Mouse (Mus musculus) G1E (cell line): ENCODE results near the gene 5031439G07Rik. TPM values are rescaled to one million over a fixed set of nuclear protein-coding genes. Genes with fewer than 3 reads are reported as not detected.

Experiments used
- ATAC-seq: 2 replicates; pipeline ENCODE4 v1.8.0; 2016; ENCODE audit warnings: mild to moderate bottlenecking; ENCODE audit not compliant: insufficient number of reproducible peaks, poor library complexity, low FRiP score, severe bottlenecking; ENCODE audit errors: extremely low read depth
- DNase-seq: peaks from one replicate; pipeline ENCODE4 v3.0.0; 2012; ENCODE audit warnings: low spot score
- H3K27me3 ChIP-seq: 2 replicates; pipeline ENCODE4 v1.6.1; 2012; ENCODE audit warnings: mild to moderate bottlenecking, low read length, inconsistent platforms; ENCODE audit not compliant: insufficient read depth
- H3K36me3 ChIP-seq: replicated peaks from 2 replicates; pipeline ENCODE3; 2012; ENCODE audit warnings: mild to moderate bottlenecking, inconsistent platforms
- H3K4me1 ChIP-seq: 2 replicates; pipeline ENCODE4 v1.6.1; 2012; ENCODE audit warnings: low read depth, low read length, inconsistent platforms, mixed read lengths; ENCODE audit not compliant: insufficient read depth
- H3K4me3 ChIP-seq: 2 replicates; pipeline ENCODE4 v1.5.1; 2012; ENCODE audit warnings: low read depth, mild to moderate bottlenecking, inconsistent platforms, low read length, moderate library complexity, mixed read lengths
- H3K9me3 ChIP-seq: replicated peaks from 2 replicates; pipeline ENCODE4 v1.6.1; 2012; ENCODE audit warnings: inconsistent platforms
- CTCF ChIP-seq: IDR thresholded peaks from 2 replicates; pipeline ENCODE4 v1.5.1; 2012; ENCODE audit warnings: low read depth, low read length, inconsistent platforms, mixed read lengths
- GATA1 ChIP-seq: IDR thresholded peaks from 2 replicates; pipeline ENCODE4 v1.6.1; 2012; ENCODE audit warnings: borderline replicate concordance, low read length, inconsistent platforms, mixed read lengths
- GATA2 ChIP-seq: IDR thresholded peaks from 2 replicates; pipeline ENCODE4 v1.6.1; 2012; ENCODE audit warnings: low read depth, low read length, inconsistent platforms, borderline replicate concordance
- POLR2AphosphoS5 ChIP-seq: IDR thresholded peaks from 2 replicates; pipeline ENCODE4 v1.6.1; 2012; ENCODE audit warnings: low read depth, low read length, inconsistent platforms; ENCODE audit not compliant: insufficient replicate concordance
- TAL1 ChIP-seq: conservative IDR thresholded peaks from 2 replicates; pipeline ENCODE4 v1.6.1; 2012; ENCODE audit warnings: low read depth, low read length, inconsistent platforms, mixed read lengths
- polyA plus RNA-seq: library from polyadenylated mRNA; stranded (reverse); fragments of >175 nt; gene quantifications from 2 replicates; pipeline ENCODE4 v1.2.3, GENCODE M21; 2012
- total RNA-seq, 2 experiments: library from RNA; stranded (forward) in 1 of 2; stranded (reverse) in 1 of 2; fragments of 200-1000 nt in 1 of 2; fragments of >200 nt in 1 of 2; fragmentation: Nextera tagmentation in 1 of 2; gene quantifications; 2 replicates each; pipeline ENCODE4 v1.2.3; 2014 to 2017

The 5031439G07Rik gene
- total and polyA plus RNA-seq, 3 experiments, result 8.8 to 41.8 (median 13.1) TPM

DNA sequence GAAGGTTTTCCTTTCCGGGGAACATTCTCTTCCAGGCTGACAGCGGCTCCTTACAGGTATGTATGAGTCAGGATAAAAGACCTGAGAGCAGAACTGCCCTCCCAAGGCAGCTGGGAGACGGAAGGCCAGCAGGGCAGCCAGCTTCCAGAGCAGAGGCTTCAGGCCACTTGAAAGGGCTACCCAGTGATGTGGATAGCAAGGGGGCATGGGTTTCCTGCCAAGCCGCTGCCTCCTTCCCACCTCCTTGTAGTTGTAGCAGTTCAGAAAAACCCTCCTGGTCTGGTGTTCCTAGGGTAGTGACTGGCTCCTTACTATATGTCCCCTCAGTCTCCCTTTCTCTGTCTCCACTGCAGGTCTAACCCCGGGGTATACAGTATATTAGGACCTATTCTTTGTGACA lies 44.0 kb downstream of the 5031439G07Rik start:
- H3K27me3 ChIP-seq, result no peaks in the 10 kb centered on the region
- peaks cover 2% of the 10 kb centered on the region; the same call in 1 of the 2 replicates for H3K4me1 ChIP-seq
- TF ChIP-seq CTCF (no peak), GATA1 (no peak), TAL1 (no peak), POLR2AphosphoS5 (no peak), GATA2 (no peak)
- no peak overlapping the region for H3K4me3 ChIP-seq
- H3K9me3 ChIP-seq, result no peaks in the 10 kb centered on the region
- ATAC-seq (no peak), DNase-seq (no peak)
- H3K36me3 ChIP-seq, result peaks cover 81% of the 10 kb centered on the region

GRCm38 (mm10) chr15:84942647-84943285 lies 45.6 kb downstream of the 5031439G07Rik start:
- peaks cover 81% of the 10 kb centered on the region for H3K36me3 ChIP-seq
- ATAC-seq, result no peak
- no peak for DNase-seq

DNA sequence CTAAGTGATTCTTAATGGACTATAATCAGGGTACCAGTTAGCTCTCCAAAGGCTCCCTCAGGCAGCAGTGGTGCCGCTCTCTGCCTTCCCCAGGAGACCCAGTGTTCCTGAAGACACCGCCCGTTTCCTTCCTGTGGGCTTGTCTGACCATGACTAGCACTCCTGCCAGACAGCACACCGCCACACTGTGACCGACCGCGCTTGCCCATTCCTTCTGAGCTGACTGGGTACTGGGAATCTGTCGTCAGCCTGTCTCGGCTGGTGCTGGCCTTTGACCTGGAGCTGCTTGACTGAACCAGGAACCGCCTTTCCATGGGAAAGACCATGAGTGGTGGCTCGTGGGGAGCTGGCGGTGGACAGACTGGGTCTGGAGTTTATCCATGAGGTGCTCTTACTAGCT lies 48.2 kb downstream of the 5031439G07Rik start:
- Histone ChIP-seq H3K9me3 (no peaks in the 10 kb centered on the region), H3K36me3 (peaks cover 90% of the 10 kb centered on the region), H3K4me3 (no peak overlapping the region), H3K4me1 (peaks cover 17% of the 10 kb centered on the region), H3K27me3 (no peaks in the 10 kb centered on the region)
- ATAC-seq (no peak), DNase-seq (no peak)
- TF ChIP-seq POLR2AphosphoS5 (no peak), GATA2 (no peak), CTCF (no peak), GATA1 (no peak), TAL1 (no peak)

More at GRCm38 (mm10) chr15:84942647-84943285, 45.6 kb downstream of the 5031439G07Rik start:
- no peak for TF ChIP-seq GATA2
- no peak for TF ChIP-seq TAL1
- no peak for TF ChIP-seq POLR2AphosphoS5
- no peak for TF ChIP-seq GATA1
- TF ChIP-seq CTCF, result no peak
- H3K27me3 ChIP-seq, result no peaks in the 10 kb centered on the region
- peaks cover 2% of the 10 kb centered on the region; the same call in 1 of the 2 replicates for H3K4me1 ChIP-seq
- no peaks in the 10 kb centered on the region for H3K9me3 ChIP-seq
- H3K4me3 ChIP-seq, result no peak overlapping the region

- no peak for ATAC-seq
These were observed 53.5 kb downstream of the 5031439G07Rik start for GRCm38 (mm10) chr15:84934901-84935300.

GRCm38 (mm10) chr15:84932351-84932750 lies 56.0 kb downstream of the 5031439G07Rik start:
- peaks cover 99% of the 10 kb centered on the region for H3K36me3 ChIP-seq
- no peak for DNase-seq
- H3K4me3 ChIP-seq, result no peak overlapping the region
- no peak for ATAC-seq
- TF ChIP-seq POLR2AphosphoS5 (no peak), GATA1 (no peak), CTCF (no peak), TAL1 (no peak), GATA2 (no peak)
- H3K27me3 ChIP-seq, result no peaks in the 10 kb centered on the region
- peaks cover 36% of the 10 kb centered on the region for H3K4me1 ChIP-seq
- no peaks in the 10 kb centered on the region for H3K9me3 ChIP-seq

More at GRCm38 (mm10) chr15:84934901-84935300, 53.5 kb downstream of the 5031439G07Rik start:
- no peak for TF ChIP-seq GATA1
- no peak for TF ChIP-seq CTCF
- TF ChIP-seq TAL1, result no peak
- no peak for TF ChIP-seq POLR2AphosphoS5
- no peak for TF ChIP-seq GATA2
- no peak for DNase-seq
- Histone ChIP-seq H3K36me3 (peaks cover 100% of the 10 kb centered on the region), H3K4me3 (no peak overlapping the region), H3K9me3 (no peaks in the 10 kb centered on the region), H3K4me1 (peaks cover 26% of the 10 kb centered on the region), H3K27me3 (no peaks in the 10 kb centered on the region)

GRCm38 (mm10) chr15:84925495-84926018 lies 62.8 kb downstream of the 5031439G07Rik start:
- H3K9me3 ChIP-seq, result no peaks in the 10 kb centered on the region
- H3K4me1 ChIP-seq, result peaks cover 43% of the 10 kb centered on the region
- H3K4me3 ChIP-seq, result peak overlapping the region; percentile 52; the same call in 1 of the 2 replicates
- peaks cover 58% of the 10 kb centered on the region for H3K36me3 ChIP-seq
- no peak for TF ChIP-seq GATA1
- TF ChIP-seq CTCF, result no peak
- TF ChIP-seq GATA2, result no peak
- no peak for TF ChIP-seq TAL1
- TF ChIP-seq POLR2AphosphoS5, result no peak
- H3K27me3 ChIP-seq, result no peaks in the 10 kb centered on the region
- ATAC-seq (no peak), DNase-seq (peak; percentile 18)
